Mouse (Mus musculus) erythroblast, embryonic 14.5 days (primary cell): ENCODE measurements around the gene Ackr3.

Experiments
- GATA1 ChIP-seq: IDR thresholded peaks from 2 replicates; pipeline ENCODE4 v1.6.1; 2012; ENCODE audit warnings: low read length, inconsistent platforms, mixed read lengths
- TAL1 ChIP-seq: IDR thresholded peaks from 3 replicates; pipeline ENCODE4 v1.6.1; 2012; ENCODE audit warnings: low read length, inconsistent platforms, mixed read lengths

DNA sequence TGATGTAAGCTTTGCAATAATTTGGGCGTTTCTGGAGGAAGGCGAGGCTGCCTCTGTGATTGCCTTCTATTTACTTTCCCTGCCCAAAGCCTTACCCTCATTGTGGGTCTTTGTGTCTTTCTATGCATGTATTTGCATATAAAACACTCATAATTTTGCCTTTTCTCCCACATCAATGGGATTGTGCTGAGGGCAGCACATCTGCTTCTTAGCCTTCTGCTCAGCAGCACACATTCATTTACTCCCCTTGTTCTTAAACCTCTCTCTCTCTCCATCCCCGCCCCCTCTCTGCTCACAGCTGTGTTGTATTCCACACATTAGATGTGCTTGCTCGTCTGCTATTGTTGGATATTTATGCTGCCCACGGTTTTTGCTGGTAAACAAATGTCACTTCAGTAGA is 5.3 kb downstream of the Ackr3 start:
- no peak for TF ChIP-seq GATA1
- TF ChIP-seq TAL1, result no peak
